Mouse (Mus musculus): ENCODE data around the gene Gm49396. TPM values are rescaled to one million over a fixed set of nuclear protein-coding genes. Genes with fewer than 3 reads are reported as not detected.

The Gm49396 gene
- polyA plus RNA-seq, 1 experiment from 2014 or later = 18.9 TPM

DNA sequence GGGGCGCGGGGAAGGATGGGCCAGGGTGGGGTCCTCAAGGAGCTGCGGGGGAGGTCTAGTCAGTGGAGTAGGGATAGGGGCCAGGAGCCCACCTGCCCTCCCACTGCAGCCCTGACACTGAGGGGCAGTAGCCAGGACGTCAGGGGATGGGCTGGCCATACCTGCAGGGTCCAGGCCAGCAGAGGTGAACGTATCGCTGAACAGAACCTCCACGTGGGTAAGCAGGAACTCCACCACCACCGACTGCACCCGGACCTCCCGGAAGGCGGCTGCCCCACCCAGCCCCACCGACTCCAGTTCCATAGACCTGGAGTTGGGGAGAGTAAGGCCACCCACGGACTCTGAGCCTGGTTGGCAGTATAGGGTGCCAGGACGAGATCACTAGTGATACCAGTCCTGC is 36.2 kb upstream of the Gm49396 start:
- peaks cover 58% of the 10 kb centered on the region for H3K36me3 ChIP-seq (ENCODE audit: insufficient read depth, low read length)
- no peak overlapping the region for H3K4me3 ChIP-seq (ENCODE audit: low read length)
- no peak overlapping the region for H3K27ac ChIP-seq (ENCODE audit: low read length)
- H3K9ac ChIP-seq (replicated peaks; ENCODE audit: low read length) = peak overlapping the region; percentile 60
- 70% methylated on average over 14 of the region's 14 CpGs for WGBS
- ATAC-seq (ENCODE audit: low FRiP score, low TSS enrichment) = peak; percentile 29; the same call in 1 of the 2 replicates
- H3K4me2 ChIP-seq (replicated peaks; ENCODE audit: low read depth, low read length) = peak overlapping the region; percentile 38; the same call in 1 of the 2 replicates
- H3K9me3 ChIP-seq (ENCODE audit: low read length) = no peaks in the 10 kb centered on the region
- no peaks in the 10 kb centered on the region for H3K27me3 ChIP-seq (ENCODE audit: insufficient read depth, low read length)
- peaks cover 30% of the 10 kb centered on the region for H3K4me1 ChIP-seq (ENCODE audit: insufficient read depth, low read length)

DNA sequence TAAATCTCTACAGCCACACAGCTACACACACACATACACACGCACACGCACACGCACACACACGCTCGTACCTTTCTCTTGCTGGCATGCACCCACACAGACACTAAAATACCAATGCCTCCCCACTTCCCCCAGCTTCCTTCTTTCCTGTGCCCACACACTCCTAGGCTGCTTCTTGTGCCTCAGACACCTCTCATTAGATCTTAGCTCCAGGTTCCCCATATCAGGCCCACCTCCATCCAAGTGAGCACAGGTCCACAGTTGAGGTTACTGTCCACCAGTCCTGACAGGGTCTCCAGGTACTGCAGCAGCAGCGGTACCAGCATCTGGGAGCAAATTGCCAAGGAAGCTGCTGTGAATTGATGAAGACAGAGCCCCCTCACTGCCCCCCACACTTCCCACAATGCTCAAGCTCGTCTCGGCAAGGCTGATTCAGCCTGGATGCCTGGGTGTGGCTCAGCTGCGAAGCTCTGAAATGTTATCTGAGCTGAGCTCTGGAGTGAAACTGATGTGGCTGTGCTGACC is 31.8 kb upstream of the Gm49396 start:
- Histone ChIP-seq H3K27ac (ENCODE audit: low read length) (no peak overlapping the region), H3K36me3 (ENCODE audit: insufficient read depth, low read length) (peaks cover 45% of the 10 kb centered on the region), H3K9ac (replicated peaks; ENCODE audit: low read length) (peak overlapping the region; percentile 7; the same call in 1 of the 2 replicates), H3K4me1 (ENCODE audit: insufficient read depth, low read length) (peaks cover 30% of the 10 kb centered on the region), H3K9me3 (ENCODE audit: low read length) (no peaks in the 10 kb centered on the region), H3K4me3 (ENCODE audit: low read length) (no peak overlapping the region), H3K4me2 (replicated peaks; ENCODE audit: low read depth, low read length) (no peak overlapping the region), H3K27me3 (ENCODE audit: insufficient read depth, low read length) (no peaks in the 10 kb centered on the region)
- no peak for ATAC-seq (ENCODE audit: low FRiP score, low TSS enrichment)
- WGBS = 77% methylated on average over 9 of the region's 9 CpGs

DNA sequence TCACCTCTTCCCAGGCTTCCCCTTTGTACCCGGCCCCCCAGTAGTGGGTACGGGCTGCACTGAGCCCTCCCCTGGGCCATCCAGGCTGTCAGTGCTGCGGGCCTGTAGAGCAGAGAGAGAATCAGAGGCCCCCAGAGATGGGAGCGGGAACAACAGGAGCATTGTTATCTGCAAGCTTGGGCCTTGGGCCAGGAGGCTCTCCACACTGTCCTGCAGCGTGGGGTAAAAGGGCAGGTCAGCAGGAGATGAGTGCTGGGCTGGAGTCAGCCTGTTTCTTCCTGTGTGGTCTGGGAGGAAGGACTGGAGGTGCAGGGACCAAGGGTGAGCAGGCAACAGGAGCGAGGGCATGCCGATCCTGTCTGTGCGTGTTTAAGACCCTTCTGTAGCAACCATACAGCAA is 30.2 kb upstream of the Gm49396 start:
- H3K9ac ChIP-seq (replicated peaks; ENCODE audit: low read length) = 0 out of 2 replicates have a peak overlapping the region, but pooled peaks have one; percentile 10
- peaks cover 22% of the 10 kb centered on the region for H3K4me1 ChIP-seq (ENCODE audit: insufficient read depth, low read length)
- no peak overlapping the region for H3K27ac ChIP-seq (ENCODE audit: low read length)
- H3K4me3 ChIP-seq (ENCODE audit: low read length) = no peak overlapping the region
- ATAC-seq (ENCODE audit: low FRiP score, low TSS enrichment) = no peak
- no peaks in the 10 kb centered on the region for H3K27me3 ChIP-seq (ENCODE audit: insufficient read depth, low read length)
- WGBS = 39% methylated on average over 8 of the region's 8 CpGs
- H3K4me2 ChIP-seq (replicated peaks; ENCODE audit: low read depth, low read length) = no peak overlapping the region
- peaks cover 42% of the 10 kb centered on the region for H3K36me3 ChIP-seq (ENCODE audit: insufficient read depth, low read length)
- H3K9me3 ChIP-seq (ENCODE audit: low read length) = no peaks in the 10 kb centered on the region

DNA sequence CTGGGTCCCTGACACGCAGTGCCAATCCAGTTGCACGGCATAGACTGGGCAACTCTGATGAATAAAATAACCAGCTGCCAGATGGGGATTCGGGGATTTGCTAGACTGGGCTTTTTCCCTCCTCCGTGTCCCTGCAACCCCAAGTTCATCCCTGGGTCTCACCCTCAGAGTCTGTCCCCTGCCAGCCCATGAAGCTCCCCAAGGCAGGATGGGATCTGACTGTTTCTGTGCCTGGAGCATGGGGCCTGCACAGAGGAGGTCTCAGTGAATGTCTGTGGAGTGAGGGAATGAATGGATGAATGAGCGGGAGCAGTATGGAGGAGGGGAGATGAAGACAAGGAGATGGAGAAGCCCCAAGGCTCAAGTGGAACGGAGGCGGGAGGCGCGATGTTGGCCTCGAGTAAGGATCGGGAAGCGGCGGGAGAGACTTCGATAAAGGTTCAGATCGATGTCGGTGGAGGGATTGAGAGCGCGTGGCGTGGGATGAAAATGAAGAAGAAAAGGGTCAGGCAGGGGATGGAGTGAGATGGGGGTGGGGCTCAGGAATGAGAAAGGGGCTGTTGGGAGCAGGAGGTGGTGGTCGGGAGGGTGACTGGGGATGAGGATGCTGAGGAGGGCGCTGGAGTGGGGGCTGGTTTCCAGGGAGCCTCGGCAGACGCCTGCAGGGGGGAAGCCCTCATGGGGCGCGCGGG is 29.1 kb upstream of the Gm49396 start:
- H3K9me3 ChIP-seq (ENCODE audit: low read length) = no peaks in the 10 kb centered on the region
- H3K4me2 ChIP-seq (replicated peaks; ENCODE audit: low read depth, low read length) = peak overlapping the region; percentile 91
- 7% methylated on average over 20 of the region's 26 CpGs for WGBS
- H3K36me3 ChIP-seq (ENCODE audit: insufficient read depth, low read length) = peaks cover 35% of the 10 kb centered on the region
- H3K9ac ChIP-seq (replicated peaks; ENCODE audit: low read length) = peak overlapping the region; percentile 82
- 0 out of 2 replicates have a peak overlapping the region, but pooled peaks have one; percentile 57 for H3K27ac ChIP-seq (ENCODE audit: low read length)
- peaks cover 22% of the 10 kb centered on the region for H3K4me1 ChIP-seq (ENCODE audit: insufficient read depth, low read length)
- no peaks in the 10 kb centered on the region for H3K27me3 ChIP-seq (ENCODE audit: insufficient read depth, low read length)
- peak; percentile 36 for ATAC-seq (ENCODE audit: low FRiP score, low TSS enrichment)
- H3K4me3 ChIP-seq (ENCODE audit: low read length) = peak overlapping the region; percentile 76

DNA sequence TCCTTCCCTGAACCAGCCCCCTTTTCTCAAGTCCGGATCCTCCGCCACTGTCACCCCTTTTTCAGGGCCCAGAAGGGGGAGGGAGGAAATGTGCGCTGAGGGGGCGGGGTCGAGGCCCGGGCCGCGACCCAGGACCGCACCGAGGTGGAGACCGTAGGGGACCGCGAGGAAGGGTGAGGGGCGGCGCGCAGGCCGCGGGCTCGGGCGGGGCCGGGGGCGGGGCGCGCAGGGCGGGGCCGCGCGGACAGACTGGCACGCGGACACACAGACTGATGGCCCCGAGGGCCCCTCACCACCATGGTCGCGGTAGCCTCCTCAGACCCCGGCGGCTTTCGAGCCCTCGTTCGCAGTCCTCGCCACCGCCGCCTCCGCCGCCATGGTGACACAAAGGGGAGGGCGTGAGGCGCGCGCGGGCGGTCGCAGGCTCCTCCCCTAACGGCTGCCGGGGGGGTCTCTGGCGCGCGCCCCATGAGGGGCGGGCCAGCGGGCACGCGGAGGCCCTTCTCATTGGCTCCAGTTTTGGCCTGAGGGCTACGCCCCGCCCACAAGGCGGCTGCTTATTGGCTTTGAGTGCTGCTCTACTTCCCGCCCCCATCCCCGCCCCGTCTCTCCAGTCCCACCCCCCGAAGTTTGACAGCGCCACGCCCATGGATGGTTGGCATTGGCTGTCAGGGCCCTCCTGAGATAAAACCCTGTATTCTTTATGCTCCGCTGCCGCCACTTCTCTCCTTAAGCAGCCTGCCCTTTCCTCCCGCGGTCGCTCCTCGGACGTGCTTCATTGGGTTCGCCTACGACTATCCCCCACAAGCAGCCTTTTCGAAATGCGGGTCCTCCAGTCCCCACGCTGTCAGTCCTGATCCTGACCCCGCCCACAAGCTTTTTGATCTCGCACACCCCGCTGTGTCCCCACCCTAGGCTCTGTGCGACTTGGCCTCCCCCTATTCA is 28.2 kb upstream of the Gm49396 start, which contains the start of gene Arhgap33:
TSS of gene Arhgap33 (minus strand) at position 428 of the 945 bp plus-strand sequence.
- ATAC-seq (ENCODE audit: low FRiP score, low TSS enrichment) = peak; percentile 94
- H3K27ac ChIP-seq (ENCODE audit: low read length) = peak within 1 kb of the TSS; percentile 57; the same call in 1 of the 2 replicates

DNA sequence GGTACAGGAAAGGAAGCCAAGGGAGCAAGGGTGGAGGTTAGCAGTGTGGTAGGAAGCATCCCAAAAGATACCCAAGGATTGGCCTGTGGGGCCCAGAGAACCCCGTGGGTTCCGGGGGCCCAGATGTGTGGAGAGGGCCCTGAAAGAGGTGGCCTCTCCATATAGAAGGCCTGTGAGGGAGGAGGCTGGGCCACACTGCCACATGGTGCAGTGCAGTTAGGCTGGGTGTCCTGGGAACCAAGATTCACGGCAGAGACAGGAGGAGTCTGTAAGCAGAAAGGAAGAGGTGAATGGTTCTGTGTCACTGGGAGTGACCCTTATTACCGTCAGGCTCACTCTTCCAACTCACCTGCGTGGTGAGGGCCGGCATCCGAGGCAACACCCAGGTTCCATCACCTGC is 22.6 kb upstream of the Gm49396 start:
- Histone ChIP-seq H3K27ac (ENCODE audit: low read length) (no peak overlapping the region), H3K4me2 (replicated peaks; ENCODE audit: low read depth, low read length) (no peak overlapping the region), H3K9me3 (ENCODE audit: low read length) (no peaks in the 10 kb centered on the region), H3K4me3 (ENCODE audit: low read length) (no peak overlapping the region), H3K9ac (replicated peaks; ENCODE audit: low read length) (no peak overlapping the region), H3K27me3 (ENCODE audit: insufficient read depth, low read length) (no peaks in the 10 kb centered on the region), H3K4me1 (ENCODE audit: insufficient read depth, low read length) (peaks cover 3% of the 10 kb centered on the region; the same call in 1 of the 2 replicates), H3K36me3 (ENCODE audit: insufficient read depth, low read length) (peaks cover 31% of the 10 kb centered on the region)
- 93% methylated on average over 7 of the region's 7 CpGs for WGBS
- ATAC-seq (ENCODE audit: low FRiP score, low TSS enrichment) = no peak

More for the DNA sequence above, 28.2 kb upstream of the Gm49396 start, which contains the start of gene Arhgap33:
- Histone ChIP-seq H3K27me3 (ENCODE audit: insufficient read depth, low read length) (no peaks in the 10 kb centered on the region), H3K9ac (replicated peaks; ENCODE audit: low read length) (peak within 1 kb of the TSS; percentile 82), H3K4me2 (replicated peaks; ENCODE audit: low read depth, low read length) (peak within 1 kb of the TSS; percentile 91), H3K4me3 (ENCODE audit: low read length) (peak within 1 kb of the TSS; percentile 76), H3K36me3 (ENCODE audit: insufficient read depth, low read length) (peaks cover 34% of the 10 kb centered on the region), H3K4me1 (ENCODE audit: insufficient read depth, low read length) (peaks cover 22% of the 10 kb centered on the region), H3K9me3 (ENCODE audit: low read length) (no peaks in the 10 kb centered on the region)
- under 1% methylated on average over 54 of the region's 84 CpGs for WGBS

DNA sequence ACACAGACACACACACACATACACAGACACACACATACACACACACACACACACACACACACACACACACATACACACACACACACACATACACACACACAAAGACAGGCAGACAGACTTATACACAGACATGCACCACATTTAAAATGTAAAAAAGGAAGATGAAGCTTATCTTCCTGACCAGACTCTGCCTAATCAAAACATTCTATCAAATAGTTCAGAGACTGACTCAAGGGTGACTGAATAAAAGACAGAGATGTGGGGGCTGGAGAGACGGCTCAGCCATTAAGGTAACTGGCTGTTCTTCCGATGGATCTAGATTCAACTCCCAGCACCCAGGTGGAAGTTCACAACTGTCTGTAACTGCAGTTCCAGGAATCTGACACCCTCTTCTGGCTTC is 18.8 kb upstream of the Gm49396 start:
- Histone ChIP-seq H3K4me3 (ENCODE audit: low read length) (no peak overlapping the region), H3K4me2 (replicated peaks; ENCODE audit: low read depth, low read length) (no peak overlapping the region), H3K36me3 (ENCODE audit: insufficient read depth, low read length) (peaks cover 42% of the 10 kb centered on the region), H3K9me3 (ENCODE audit: low read length) (no peaks in the 10 kb centered on the region), H3K27ac (ENCODE audit: low read length) (no peak overlapping the region), H3K9ac (replicated peaks; ENCODE audit: low read length) (no peak overlapping the region), H3K4me1 (ENCODE audit: insufficient read depth, low read length) (no peaks in the 10 kb centered on the region), H3K27me3 (ENCODE audit: insufficient read depth, low read length) (no peaks in the 10 kb centered on the region)
- no peak for ATAC-seq (ENCODE audit: low FRiP score, low TSS enrichment)
- 89% methylated on average over 2 of the region's 2 CpGs for WGBS

DNA sequence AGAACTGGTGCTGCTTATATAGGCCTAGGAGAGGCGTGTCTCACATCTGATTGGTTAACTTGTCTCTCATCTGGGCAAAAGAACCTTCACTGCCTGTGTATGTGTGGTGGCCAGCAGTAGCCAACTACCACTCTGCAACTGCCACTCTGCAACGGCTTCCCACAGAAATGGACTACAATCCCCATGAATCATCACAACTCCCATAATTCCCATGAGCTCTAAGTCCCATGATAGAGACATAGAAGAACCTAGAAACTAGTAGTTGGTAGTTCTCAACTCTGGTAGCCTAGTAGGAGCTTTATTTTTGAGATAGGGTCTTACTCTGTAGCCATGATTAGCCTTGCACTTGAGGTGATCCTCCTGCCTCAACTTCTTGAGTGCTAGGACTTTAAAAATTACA is 13.3 kb upstream of the Gm49396 start:
- WGBS = 83% methylated on average over 2 of the region's 2 CpGs
- no peak overlapping the region for H3K27ac ChIP-seq (ENCODE audit: low read length)
- no peak for ATAC-seq (ENCODE audit: low FRiP score, low TSS enrichment)
- no peak overlapping the region for H3K9ac ChIP-seq (replicated peaks; ENCODE audit: low read length)
- H3K4me3 ChIP-seq (ENCODE audit: low read length) = no peak overlapping the region
- H3K36me3 ChIP-seq (ENCODE audit: insufficient read depth, low read length) = peaks cover 32% of the 10 kb centered on the region
- no peaks in the 10 kb centered on the region for H3K27me3 ChIP-seq (ENCODE audit: insufficient read depth, low read length)
- peaks cover 21% of the 10 kb centered on the region for H3K4me1 ChIP-seq (ENCODE audit: insufficient read depth, low read length)
- H3K9me3 ChIP-seq (ENCODE audit: low read length) = no peaks in the 10 kb centered on the region
- H3K4me2 ChIP-seq (replicated peaks; ENCODE audit: low read depth, low read length) = no peak overlapping the region

DNA sequence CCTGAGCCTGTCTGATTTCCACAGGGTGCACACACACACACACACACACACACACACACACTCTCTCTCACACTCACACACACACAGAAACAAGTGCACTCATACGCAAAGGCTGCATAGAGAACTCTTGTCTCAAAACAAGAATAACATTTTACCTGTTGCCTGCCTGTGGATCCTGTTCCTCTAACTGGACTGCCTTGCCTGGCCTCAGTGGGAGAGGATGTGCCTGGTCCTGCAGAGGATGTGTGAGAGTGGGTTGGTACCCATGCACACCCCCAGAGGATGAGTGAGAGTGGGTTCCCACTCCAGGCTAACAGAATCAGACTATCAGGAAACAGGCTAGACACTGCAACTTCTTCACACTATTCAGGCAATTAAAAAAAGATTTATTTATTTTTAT is 12.5 kb upstream of the Gm49396 start:
- Histone ChIP-seq H3K9me3 (ENCODE audit: low read length) (no peaks in the 10 kb centered on the region), H3K36me3 (ENCODE audit: insufficient read depth, low read length) (peaks cover 37% of the 10 kb centered on the region), H3K4me2 (replicated peaks; ENCODE audit: low read depth, low read length) (no peak overlapping the region), H3K4me1 (ENCODE audit: insufficient read depth, low read length) (peaks cover 21% of the 10 kb centered on the region), H3K27ac (ENCODE audit: low read length) (no peak overlapping the region), H3K27me3 (ENCODE audit: insufficient read depth, low read length) (no peaks in the 10 kb centered on the region), H3K4me3 (ENCODE audit: low read length) (no peak overlapping the region), H3K9ac (replicated peaks; ENCODE audit: low read length) (no peak overlapping the region)
- ATAC-seq (ENCODE audit: low FRiP score, low TSS enrichment) = no peak
- whole genome bisulfite sequencing = 100% methylated on average over 1 of the region's 1 CpGs

All from kidney, embryonic 16.5 days (tissue).